Mouse (Mus musculus): Measurements from ENCODE around the gene Smc3. TPM values are rescaled to one million over a fixed set of nuclear protein-coding genes. Genes with fewer than 3 reads are reported as not detected.

Gene Smc3
- polyA plus RNA-seq (2015; fragmentation: Nextera tagmentation; extraction: Ambion mirVana), result 19.4 and 19.7 TPM in 2 replicates

- no peaks in the 10 kb centered on the region for H3K9me3 ChIP-seq (ENCODE audit: low read length)
- ATAC-seq, result peak; percentile 95
Measured at GRCm38 (mm10) chr19:53599757-53600539, at the start of gene Smc3. Smc3 (plus strand) TSS chr19:53600398.

GRCm38 (mm10) chr19:53550972-53551371 is 49.2 kb upstream of the Smc3 start:
- Histone ChIP-seq H3K36me3 (replicated peaks; ENCODE audit: insufficient read depth, low read length) (no peaks in the 10 kb centered on the region), H3K4me2 (ENCODE audit: low read depth, low read length) (no peak overlapping the region), H3K9me3 (ENCODE audit: low read length) (no peaks in the 10 kb centered on the region), H3K4me3 (ENCODE audit: low read depth, low read length) (no peak overlapping the region), H3K27me3 (ENCODE audit: insufficient read depth, low read length) (no peaks in the 10 kb centered on the region), H3K4me1 (ENCODE audit: insufficient read depth) (peaks cover 25% of the 10 kb centered on the region), H3K27ac (ENCODE audit: low read depth) (no peak overlapping the region), H3K9ac (replicated peaks) (no peak overlapping the region)
- ATAC-seq (no peak), DNase-seq (no peak)
- WGBS (ENCODE audit: insufficient replicate concordance), result 92% methylated on average over 12 of the region's 12 CpGs
- no peak for TF ChIP-seq EP300 (IDR thresholded peaks at IDR 0.05; ENCODE audit: low read depth)
- TF ChIP-seq CTCF (IDR thresholded peaks at IDR 0.05; ENCODE audit: low read depth), result no peak

More at GRCm38 (mm10) chr19:53599757-53600539, at the start of gene Smc3:
- peak; percentile 99 for DNase-seq
- under 1% methylated on average over 66 of the region's 70 CpGs for WGBS (ENCODE audit: insufficient replicate concordance)
- Histone ChIP-seq H3K36me3 (replicated peaks; ENCODE audit: insufficient read depth, low read length) (peaks cover 11% of the 10 kb centered on the region), H3K4me1 (ENCODE audit: insufficient read depth) (peaks cover 12% of the 10 kb centered on the region), H3K27me3 (ENCODE audit: insufficient read depth, low read length) (no peaks in the 10 kb centered on the region), H3K9ac (replicated peaks) (peak within 1 kb of the TSS; percentile 88), H3K4me2 (ENCODE audit: low read depth, low read length) (peak within 1 kb of the TSS; percentile 94), H3K4me3 (ENCODE audit: low read depth, low read length) (peak within 1 kb of the TSS; percentile 84), H3K27ac (ENCODE audit: low read depth) (peak within 1 kb of the TSS; percentile 71)
- peak; percentile 91 for TF ChIP-seq CTCF (IDR thresholded peaks at IDR 0.05; ENCODE audit: low read depth)
- TF ChIP-seq EP300 (IDR thresholded peaks at IDR 0.05; ENCODE audit: low read depth), result peak; percentile 70

- 53% methylated on average over 10 of the region's 10 CpGs for WGBS (ENCODE audit: insufficient replicate concordance)
- no peak for ATAC-seq
- Histone ChIP-seq H3K9me3 (ENCODE audit: low read length) (no peaks in the 10 kb centered on the region), H3K36me3 (replicated peaks; ENCODE audit: insufficient read depth, low read length) (no peaks in the 10 kb centered on the region), H3K27ac (ENCODE audit: low read depth) (peak overlapping the region; percentile 36; the same call in 1 of the 2 replicates), H3K4me1 (ENCODE audit: insufficient read depth) (peaks cover 30% of the 10 kb centered on the region), H3K4me2 (ENCODE audit: low read depth, low read length) (no peak overlapping the region), H3K9ac (replicated peaks) (no peak overlapping the region), H3K4me3 (ENCODE audit: low read depth, low read length) (no peak overlapping the region), H3K27me3 (ENCODE audit: insufficient read depth, low read length) (no peaks in the 10 kb centered on the region)
- no peak for TF ChIP-seq CTCF (IDR thresholded peaks at IDR 0.05; ENCODE audit: low read depth)
- 0 out of 2 replicates have a peak, but pooled peaks have one; percentile 20 for TF ChIP-seq EP300 (IDR thresholded peaks at IDR 0.05; ENCODE audit: low read depth)
- no peak for DNase-seq
Measured at GRCm38 (mm10) chr19:53552216-53552786, 47.9 kb upstream of the Smc3 start.

GRCm38 (mm10) chr19:53552795-53553194 is 47.4 kb upstream of the Smc3 start:
- Histone ChIP-seq H3K27me3 (ENCODE audit: insufficient read depth, low read length) (no peaks in the 10 kb centered on the region), H3K9me3 (ENCODE audit: low read length) (no peaks in the 10 kb centered on the region), H3K36me3 (replicated peaks; ENCODE audit: insufficient read depth, low read length) (no peaks in the 10 kb centered on the region), H3K4me1 (ENCODE audit: insufficient read depth) (peaks cover 28% of the 10 kb centered on the region), H3K9ac (replicated peaks) (no peak overlapping the region), H3K4me3 (ENCODE audit: low read depth, low read length) (no peak overlapping the region), H3K27ac (ENCODE audit: low read depth) (peak overlapping the region; percentile 36; the same call in 1 of the 2 replicates), H3K4me2 (ENCODE audit: low read depth, low read length) (no peak overlapping the region)
- DNase-seq, result no peak
- 50% methylated on average over 6 of the region's 6 CpGs for WGBS (ENCODE audit: insufficient replicate concordance)
- peak; percentile 18; the same call in 1 of the 2 replicates for ATAC-seq
- TF ChIP-seq EP300 (IDR thresholded peaks at IDR 0.05; ENCODE audit: low read depth), result no peak
- no peak for TF ChIP-seq CTCF (IDR thresholded peaks at IDR 0.05; ENCODE audit: low read depth)

GRCm38 (mm10) chr19:53554402-53554801 is 45.8 kb upstream of the Smc3 start:
- Histone ChIP-seq H3K4me2 (ENCODE audit: low read depth, low read length) (no peak overlapping the region), H3K27me3 (ENCODE audit: insufficient read depth, low read length) (no peaks in the 10 kb centered on the region), H3K9ac (replicated peaks) (no peak overlapping the region), H3K4me3 (ENCODE audit: low read depth, low read length) (no peak overlapping the region), H3K27ac (ENCODE audit: low read depth) (peak overlapping the region; percentile 80), H3K4me1 (ENCODE audit: insufficient read depth) (peaks cover 27% of the 10 kb centered on the region), H3K36me3 (replicated peaks; ENCODE audit: insufficient read depth, low read length) (no peaks in the 10 kb centered on the region), H3K9me3 (ENCODE audit: low read length) (no peaks in the 10 kb centered on the region)
- 51% methylated on average over 11 of the region's 11 CpGs for WGBS (ENCODE audit: insufficient replicate concordance)
- ATAC-seq (peak; percentile 90), DNase-seq (peak; percentile 31)
- TF ChIP-seq EP300 (IDR thresholded peaks at IDR 0.05; ENCODE audit: low read depth), result peak; percentile 37; the same call in 1 of the 2 replicates
- no peak for TF ChIP-seq CTCF (IDR thresholded peaks at IDR 0.05; ENCODE audit: low read depth)

- 0 out of 2 replicates have a peak, but pooled peaks have one; percentile 11 for ATAC-seq
- H3K27me3 ChIP-seq (ENCODE audit: insufficient read depth, low read length), result no peaks in the 10 kb centered on the region
- H3K36me3 ChIP-seq (replicated peaks; ENCODE audit: insufficient read depth, low read length), result no peaks in the 10 kb centered on the region
- H3K27ac ChIP-seq (ENCODE audit: low read depth), result peak overlapping the region; percentile 80
- no peak overlapping the region for H3K9ac ChIP-seq (replicated peaks)
- no peak for DNase-seq
- H3K4me2 ChIP-seq (ENCODE audit: low read depth, low read length), result no peak overlapping the region
- 66% methylated on average over 5 of the region's 5 CpGs for WGBS (ENCODE audit: insufficient replicate concordance)
- no peaks in the 10 kb centered on the region for H3K9me3 ChIP-seq (ENCODE audit: low read length)
- H3K4me1 ChIP-seq (ENCODE audit: insufficient read depth), result peaks cover 27% of the 10 kb centered on the region
- TF ChIP-seq CTCF (IDR thresholded peaks at IDR 0.05; ENCODE audit: low read depth) (no peak), EP300 (IDR thresholded peaks at IDR 0.05; ENCODE audit: low read depth) (no peak)
- H3K4me3 ChIP-seq (ENCODE audit: low read depth, low read length), result no peak overlapping the region
Measured at GRCm38 (mm10) chr19:53554981-53555616, 45.1 kb upstream of the Smc3 start.

All from liver, postnatal 0 days (tissue).